Mouse (Mus musculus): ENCODE measurements around the gene Rpp25. TPM values are rescaled to one million over a fixed set of nuclear protein-coding genes. Genes with fewer than 3 reads are reported as not detected.

Rpp25 gene
- polyA plus RNA-seq, 1 experiment from 2014 or later: 1.6 TPM

GRCm38 (mm10) chr9:57522114-57522860 lies 18.5 kb downstream of the Rpp25 start:
- Histone ChIP-seq H3K4me2 (replicated peaks) (peak overlapping the region; percentile 85), H3K27me3 (no peaks in the 10 kb centered on the region), H3K9ac (peak overlapping the region; percentile 97), H3K9me3 (no peaks in the 10 kb centered on the region), H3K27ac (no peak overlapping the region), H3K4me3 (peak overlapping the region; percentile 98), H3K36me3 (no peaks in the 10 kb centered on the region), H3K4me1 (peaks cover 14% of the 10 kb centered on the region)
- 48% methylated on average over 7 of the region's 7 CpGs for WGBS
- no peak for ATAC-seq (ENCODE audit: insufficient number of reproducible peaks, insufficient read depth, low FRiP score, low TSS enrichment)

- ATAC-seq (ENCODE audit: insufficient number of reproducible peaks, insufficient read depth, low FRiP score, low TSS enrichment): no peak
- Histone ChIP-seq H3K9me3 (no peaks in the 10 kb centered on the region), H3K27ac (no peak overlapping the region), H3K27me3 (no peaks in the 10 kb centered on the region), H3K4me2 (replicated peaks) (peak overlapping the region; percentile 85), H3K9ac (peak overlapping the region; percentile 97; the same call in 1 of the 2 replicates), H3K36me3 (no peaks in the 10 kb centered on the region), H3K4me1 (peaks cover 14% of the 10 kb centered on the region), H3K4me3 (no peak overlapping the region)
- 77% methylated on average over 4 of the region's 4 CpGs for WGBS
Measured at GRCm38 (mm10) chr9:57522861-57523246, 19.0 kb downstream of the Rpp25 start.

- no peaks in the 10 kb centered on the region for H3K36me3 ChIP-seq
- no peak overlapping the region for H3K9ac ChIP-seq
- H3K4me1 ChIP-seq: peaks cover 14% of the 10 kb centered on the region
- H3K27ac ChIP-seq: no peak overlapping the region
- no peaks in the 10 kb centered on the region for H3K9me3 ChIP-seq
- H3K4me2 ChIP-seq (replicated peaks): no peak overlapping the region
- ATAC-seq (ENCODE audit: insufficient number of reproducible peaks, insufficient read depth, low FRiP score, low TSS enrichment): no peak
- H3K27me3 ChIP-seq: no peaks in the 10 kb centered on the region
- H3K4me3 ChIP-seq: no peak overlapping the region
- WGBS: 85% methylated on average over 1 of the region's 1 CpGs
Measured at GRCm38 (mm10) chr9:57523754-57524153, 19.9 kb downstream of the Rpp25 start.

- no peak for ATAC-seq (ENCODE audit: insufficient number of reproducible peaks, insufficient read depth, low FRiP score, low TSS enrichment)
- H3K4me1 ChIP-seq: peaks cover 14% of the 10 kb centered on the region
- H3K27ac ChIP-seq: no peak overlapping the region
- H3K27me3 ChIP-seq: no peaks in the 10 kb centered on the region
- H3K4me2 ChIP-seq (replicated peaks): no peak overlapping the region
- no peak overlapping the region for H3K4me3 ChIP-seq
- H3K9ac ChIP-seq: no peak overlapping the region
- no peaks in the 10 kb centered on the region; the same call in 1 of the 2 replicates for H3K36me3 ChIP-seq
- H3K9me3 ChIP-seq: no peaks in the 10 kb centered on the region
Measured at GRCm38 (mm10) chr9:57524439-57524838, 20.6 kb downstream of the Rpp25 start.

GRCm38 (mm10) chr9:57525516-57525915 lies 21.7 kb downstream of the Rpp25 start:
- no peak overlapping the region for H3K4me3 ChIP-seq
- no peaks in the 10 kb centered on the region; the same call in 1 of the 2 replicates for H3K36me3 ChIP-seq
- H3K9me3 ChIP-seq: no peaks in the 10 kb centered on the region
- 89% methylated on average over 2 of the region's 2 CpGs for WGBS
- no peaks in the 10 kb centered on the region for H3K27me3 ChIP-seq
- H3K4me1 ChIP-seq: peaks cover 14% of the 10 kb centered on the region
- no peak overlapping the region for H3K9ac ChIP-seq
- no peak overlapping the region for H3K27ac ChIP-seq
- H3K4me2 ChIP-seq (replicated peaks): no peak overlapping the region
- ATAC-seq (ENCODE audit: insufficient number of reproducible peaks, insufficient read depth, low FRiP score, low TSS enrichment): no peak

DNA sequence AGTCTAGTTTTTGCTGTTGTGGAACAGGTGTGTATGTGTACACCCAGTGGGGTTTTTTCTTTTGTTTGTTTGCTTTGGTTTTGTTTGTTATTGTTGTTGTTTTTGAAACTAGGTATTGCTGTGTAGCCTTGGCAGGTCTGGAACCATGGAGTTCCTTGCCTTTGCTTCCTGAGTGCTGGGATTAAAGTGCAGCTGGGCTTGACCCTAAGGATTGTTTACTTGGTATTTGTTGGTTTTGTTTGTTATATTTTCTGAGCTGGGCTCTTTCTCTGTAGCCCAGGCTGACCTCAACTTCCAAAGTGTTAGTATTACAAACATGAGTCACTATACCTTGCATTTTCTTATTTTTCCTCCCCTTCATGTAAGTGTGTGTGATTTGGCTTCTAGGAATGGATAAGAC lies 22.6 kb downstream of the Rpp25 start:
- H3K4me3 ChIP-seq: no peak overlapping the region
- no peaks in the 10 kb centered on the region for H3K9me3 ChIP-seq
- no peak overlapping the region for H3K9ac ChIP-seq
- no peak overlapping the region for H3K27ac ChIP-seq
- H3K36me3 ChIP-seq: peaks cover 7% of the 10 kb centered on the region
- H3K4me2 ChIP-seq (replicated peaks): no peak overlapping the region
- no peaks in the 10 kb centered on the region for H3K27me3 ChIP-seq
- H3K4me1 ChIP-seq: peaks cover 14% of the 10 kb centered on the region
- no peak for ATAC-seq (ENCODE audit: insufficient number of reproducible peaks, insufficient read depth, low FRiP score, low TSS enrichment)

DNA sequence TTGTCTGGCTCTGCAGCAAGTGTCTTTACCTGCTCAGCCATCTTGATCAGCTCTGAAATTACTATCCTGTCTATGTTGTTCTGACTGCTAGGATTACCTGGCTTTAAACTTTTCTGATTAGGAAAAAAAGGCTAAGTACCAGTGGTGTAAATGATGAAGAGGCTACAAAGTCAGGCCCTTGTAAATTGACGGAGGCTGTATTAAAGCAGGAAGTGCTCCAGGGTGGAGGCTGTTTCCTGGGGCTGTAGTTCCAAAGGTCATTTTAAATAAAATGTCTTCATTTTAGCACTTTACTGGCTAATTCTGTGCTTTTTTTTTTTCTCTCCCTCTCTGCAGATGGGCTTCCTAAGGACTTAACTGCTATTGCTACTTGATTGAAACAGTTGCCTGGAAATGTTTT lies 28.1 kb downstream of the Rpp25 start:
- Histone ChIP-seq H3K27me3 (no peaks in the 10 kb centered on the region), H3K36me3 (peaks cover 31% of the 10 kb centered on the region), H3K4me2 (replicated peaks) (no peak overlapping the region), H3K9me3 (no peaks in the 10 kb centered on the region), H3K4me1 (peaks cover 3% of the 10 kb centered on the region; the same call in 1 of the 2 replicates), H3K9ac (no peak overlapping the region), H3K27ac (no peak overlapping the region), H3K4me3 (no peak overlapping the region)
- 70% methylated on average over 1 of the region's 1 CpGs for WGBS
- ATAC-seq (ENCODE audit: insufficient number of reproducible peaks, insufficient read depth, low FRiP score, low TSS enrichment): no peak

DNA sequence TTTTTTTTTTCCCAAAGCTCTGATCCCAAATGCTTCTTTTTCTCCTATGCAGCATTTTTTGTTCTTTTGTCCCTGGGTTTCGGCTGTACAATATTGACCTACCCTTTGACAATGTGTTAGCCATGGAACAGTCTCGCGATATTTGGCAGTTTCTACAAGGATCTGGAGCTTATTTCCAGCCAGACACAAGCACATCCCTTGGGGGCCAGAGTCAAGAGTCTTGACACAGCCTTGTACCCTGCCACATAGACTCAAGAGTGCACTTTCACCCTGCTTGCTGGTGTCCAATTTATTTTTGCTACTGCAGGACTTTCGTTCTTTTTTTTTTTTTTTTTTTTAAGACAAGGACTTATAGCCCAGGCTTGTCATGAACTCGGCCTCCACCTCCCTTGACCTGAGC lies 32.5 kb downstream of the Rpp25 start:
- H3K4me3 ChIP-seq: no peak overlapping the region
- no peaks in the 10 kb centered on the region for H3K9me3 ChIP-seq
- WGBS: 84% methylated on average over 5 of the region's 5 CpGs
- H3K4me1 ChIP-seq: peaks cover 16% of the 10 kb centered on the region
- H3K27ac ChIP-seq: no peak overlapping the region
- peaks cover 43% of the 10 kb centered on the region for H3K36me3 ChIP-seq
- H3K9ac ChIP-seq: no peak overlapping the region
- H3K4me2 ChIP-seq (replicated peaks): no peak overlapping the region
- ATAC-seq (ENCODE audit: insufficient number of reproducible peaks, insufficient read depth, low FRiP score, low TSS enrichment): no peak
- H3K27me3 ChIP-seq: no peaks in the 10 kb centered on the region

DNA sequence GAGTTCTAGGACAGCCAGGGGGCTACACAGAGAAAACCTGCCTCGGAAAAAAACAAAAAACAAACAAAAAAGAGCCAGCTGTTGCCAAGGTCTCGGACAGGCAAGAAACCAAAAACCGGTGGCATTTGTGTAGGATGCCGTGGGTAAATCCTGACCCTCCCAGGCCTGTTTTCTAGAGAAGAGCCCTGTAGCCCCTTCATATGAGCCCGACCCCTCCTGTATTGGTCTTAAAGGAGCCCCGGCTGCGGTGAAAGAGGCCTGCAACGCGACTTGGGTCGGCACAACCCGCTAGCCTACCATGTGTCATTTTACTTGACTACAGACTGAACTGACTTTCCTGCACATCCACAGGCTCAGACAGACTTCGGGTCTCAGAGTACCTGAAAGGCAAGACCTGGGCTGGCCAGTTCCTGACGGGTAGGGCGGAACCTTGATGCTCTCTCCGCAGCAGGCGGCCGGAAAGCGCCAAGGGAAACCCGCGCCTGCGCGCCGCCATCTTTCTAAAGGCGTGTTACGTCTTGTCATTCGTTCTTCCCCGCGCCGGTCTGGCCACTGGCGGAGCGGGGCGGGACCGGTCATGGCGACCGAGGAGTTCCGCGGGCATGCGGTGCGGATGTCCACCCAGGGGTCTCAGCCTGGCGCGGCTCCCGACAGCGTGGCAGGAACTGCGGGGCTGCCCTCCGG lies 33.4 kb downstream of the Rpp25 start, which contains the start of gene Fam219b:
Gene Fam219b, plus strand, starts transcription at position 485 of the 684 bp plus-strand sequence.
- Histone ChIP-seq H3K4me1 (peaks cover 16% of the 10 kb centered on the region), H3K36me3 (peaks cover 38% of the 10 kb centered on the region), H3K27me3 (no peaks in the 10 kb centered on the region), H3K9ac (peak within 1 kb of the TSS; percentile 85), H3K27ac (peak within 1 kb of the TSS; percentile 88), H3K4me3 (peak within 1 kb of the TSS; percentile 88), H3K9me3 (no peaks in the 10 kb centered on the region), H3K4me2 (replicated peaks) (peak within 1 kb of the TSS; percentile 71)
- 1% methylated on average over 45 of the region's 45 CpGs for WGBS
- ATAC-seq (ENCODE audit: insufficient number of reproducible peaks, insufficient read depth, low FRiP score, low TSS enrichment): peak; percentile 85

DNA sequence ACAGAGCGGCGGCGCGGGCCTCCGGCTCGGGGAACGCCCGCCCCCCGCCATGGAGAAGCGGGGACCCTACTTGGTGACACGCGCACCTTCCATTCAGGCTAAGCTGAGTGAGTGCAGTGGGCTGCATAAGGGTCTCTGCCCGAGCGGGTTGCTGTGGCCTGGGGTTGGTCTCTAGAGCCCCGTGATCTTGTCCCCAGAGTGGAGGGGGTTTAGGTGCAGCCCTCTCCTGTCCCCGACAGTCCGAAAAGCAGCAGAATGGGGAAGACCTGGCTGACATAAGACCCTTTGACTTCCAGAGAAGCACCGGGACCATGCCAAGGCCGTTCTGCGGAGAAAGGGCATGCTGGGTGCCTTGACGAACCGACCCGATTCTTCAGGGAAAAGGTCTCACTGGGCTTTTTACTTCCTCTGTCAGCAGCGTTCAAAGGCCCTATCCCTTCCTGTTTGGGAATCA lies 33.9 kb downstream of the Rpp25 start:
- peak; percentile 63; the same call in 1 of the 2 replicates for ATAC-seq (ENCODE audit: insufficient number of reproducible peaks, insufficient read depth, low FRiP score, low TSS enrichment)
- Histone ChIP-seq H3K9me3 (no peaks in the 10 kb centered on the region), H3K27me3 (no peaks in the 10 kb centered on the region), H3K4me3 (peak overlapping the region; percentile 88), H3K4me1 (peaks cover 16% of the 10 kb centered on the region), H3K36me3 (peaks cover 38% of the 10 kb centered on the region), H3K9ac (peak overlapping the region; percentile 85), H3K4me2 (replicated peaks) (peak overlapping the region; percentile 71), H3K27ac (peak overlapping the region; percentile 88)
- WGBS: under 1% methylated on average over 24 of the region's 24 CpGs

GRCm38 (mm10) chr9:57539550-57539949 lies 35.7 kb downstream of the Rpp25 start:
- Histone ChIP-seq H3K9ac (no peak overlapping the region), H3K27me3 (no peaks in the 10 kb centered on the region), H3K9me3 (no peaks in the 10 kb centered on the region), H3K4me1 (peaks cover 16% of the 10 kb centered on the region), H3K36me3 (peaks cover 43% of the 10 kb centered on the region), H3K4me2 (replicated peaks) (no peak overlapping the region), H3K4me3 (no peak overlapping the region), H3K27ac (no peak overlapping the region)
- ATAC-seq (ENCODE audit: insufficient number of reproducible peaks, insufficient read depth, low FRiP score, low TSS enrichment): no peak
- WGBS: 86% methylated on average over 2 of the region's 2 CpGs

GRCm38 (mm10) chr9:57541312-57541711 lies 37.5 kb downstream of the Rpp25 start:
- H3K9ac ChIP-seq: no peak overlapping the region
- H3K27ac ChIP-seq: no peak overlapping the region
- 14% methylated on average over 1 of the region's 1 CpGs for WGBS
- no peak overlapping the region for H3K4me2 ChIP-seq (replicated peaks)
- no peak overlapping the region for H3K4me3 ChIP-seq
- H3K36me3 ChIP-seq: peaks cover 60% of the 10 kb centered on the region
- no peaks in the 10 kb centered on the region for H3K27me3 ChIP-seq
- H3K4me1 ChIP-seq: peaks cover 16% of the 10 kb centered on the region
- no peaks in the 10 kb centered on the region for H3K9me3 ChIP-seq
- ATAC-seq (ENCODE audit: insufficient number of reproducible peaks, insufficient read depth, low FRiP score, low TSS enrichment): no peak
